Mouse (Mus musculus): Measurements from ENCODE around the gene Gm28308.

- TF ChIP-seq FLI1 (IDR thresholded peaks at IDR 0.05; ENCODE audit: low read length) (no peak), GATA1 (IDR thresholded peaks at IDR 0.05; ENCODE audit: borderline replicate concordance, low read length) (no peak)
Observed at GRCm38 (mm10) chr6:52154044-52154443, 59.1 kb downstream of the Gm28308 start.
